ENCODE assay signal across 17 mouse cellular contexts in the genomic region with DNA sequence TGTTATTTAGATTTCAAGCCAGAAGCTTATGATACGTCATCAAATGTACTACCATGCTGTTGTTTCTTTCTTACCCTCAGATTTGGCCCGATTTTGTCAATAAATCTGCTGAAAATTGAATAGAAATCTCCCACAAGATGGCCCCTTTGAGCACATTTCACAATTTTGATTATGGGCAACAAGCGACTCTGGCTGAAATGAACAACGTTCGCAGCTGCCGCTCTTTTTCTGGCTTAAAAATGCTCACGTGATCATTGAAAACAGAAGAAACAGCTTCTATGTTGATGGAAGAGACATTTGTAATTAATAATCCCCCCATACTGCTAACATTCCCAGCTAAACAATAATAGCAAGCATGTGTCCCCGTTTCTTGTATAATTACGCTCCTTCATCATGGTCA. TPM values are rescaled to one million over a fixed set of nuclear protein-coding genes. Genes with fewer than 3 reads are reported as not detected.
"Had no signal": no experiment of that assay in that cellular context is flagged by ENCODE, and none has a peak within 500 bp of the region (broad histone marks: within the 10 kb centered on the region; RNA-seq: fewer than 3 reads in every experiment).

No protein-coding gene starts in this region.

- H3K27me3 ChIP-seq: limb, embryonic 13.5 days; midbrain, embryonic 12.5 days; stomach, embryonic 15.5 days had no signal

- H3K4me1 ChIP-seq: limb, embryonic 13.5 days had no signal

- H3K36me3 ChIP-seq: limb, embryonic 13.5 days; midbrain, embryonic 12.5 days; stomach, embryonic 15.5 days had no signal

- DNase-seq: kidney, postnatal 25 days; left cerebral cortex, postnatal 4 days; lung, adult 18-20 months; right cerebral cortex, postnatal 14 days; thymus, adult 2 months; thymus, postnatal 25 days had no signal

- H3K27ac ChIP-seq: limb, embryonic 13.5 days; liver, embryonic 14.5 days; midbrain, embryonic 12.5 days; stomach, embryonic 15.5 days had no signal

- H3K9me3 ChIP-seq: limb, embryonic 13.5 days; midbrain, embryonic 12.5 days; stomach, embryonic 15.5 days had no signal

- H3K4me2 ChIP-seq: limb, embryonic 13.5 days; midbrain, embryonic 12.5 days; stomach, embryonic 15.5 days had no signal

- H3K4me3 ChIP-seq: limb, embryonic 13.5 days; midbrain, embryonic 12.5 days; stomach, embryonic 15.5 days had no signal

- H3K9ac ChIP-seq: limb, embryonic 13.5 days; liver, embryonic 14.5 days; midbrain, embryonic 12.5 days; stomach, embryonic 15.5 days had no signal

RNA-seq across cellular contexts. Expression of a gene that starts 29.0 kb away (rescaled TPM):
- total RNA-seq: left cerebral cortex, adult 18-20 months; liver, adult 2 months; megakaryocyte-erythroid progenitor cell, adult 5-6 weeks had no signal
- polyA plus RNA-seq: kidney, embryonic 16.5 days; liver, adult 2 months; liver, embryonic 14.5 days; lung, embryonic 16.5 days; neural tube, embryonic 14.5 days; stomach, embryonic 15.5 days; testis, adult 2 months had no signal

RNA-seq across cellular contexts. Expression of a gene that starts 47.5 kb away (rescaled TPM):
- total RNA-seq: megakaryocyte-erythroid progenitor cell, adult 5-6 weeks had no signal
